Mouse (Mus musculus) limb, embryonic 10.5 days (tissue): ENCODE data around the gene Mllt3. TPM values are rescaled to one million over a fixed set of nuclear protein-coding genes. Genes with fewer than 3 reads are reported as not detected.
"Not testable (repeated sequence)": the region's sequence is repeated elsewhere in the genome, so short reads cannot be mapped to it uniquely, and the experiment has no call there.

Experiments used
- DNase-seq: peaks from one replicate; pipeline ENCODE4 v3.0.0-alpha.2; 2017; ENCODE audit warnings: low spot score
- H3K27ac ChIP-seq: fragments of 300-500 bp; sonication (generic); 2 replicates; pipeline ENCODE4 v1.5.1; 2016; ENCODE audit warnings: mild to moderate bottlenecking
- H3K27me3 ChIP-seq: fragments of 300-500 bp; sonication (generic); 2 replicates; pipeline ENCODE4 v1.6.1; 2016; ENCODE audit warnings: low read depth, mild to moderate bottlenecking; ENCODE audit not compliant: poor library complexity, severe bottlenecking
- H3K36me3 ChIP-seq: fragments of 300-500 bp; sonication (generic); 2 replicates; pipeline ENCODE4 v1.6.1; 2016; ENCODE audit warnings: mild to moderate bottlenecking, moderate library complexity
- H3K4me1 ChIP-seq: fragments of 300-500 bp; sonication (generic); 2 replicates; pipeline ENCODE4 v1.6.1; 2016
- H3K4me3 ChIP-seq: fragments of 300-500 bp; sonication (generic); 2 replicates; pipeline ENCODE4 v1.5.1; 2016; ENCODE audit warnings: mild to moderate bottlenecking, moderate library complexity
- H3K9me3 ChIP-seq: fragments of 300-500 bp; sonication (generic); replicated peaks from 2 replicates; pipeline ENCODE4 v1.6.1; 2016; ENCODE audit warnings: mild to moderate bottlenecking
- WGBS: fragments of 180-500 bp; shearing (Covaris S2); methylation state at CpG from one replicate; pipeline ENCODE4 v1.1.7; 2016; 5-methylcytosine and 5-hydroxymethylcytosine counted together
- polyA plus RNA-seq: library from polyadenylated mRNA; unstranded; fragments of >200 nt; fragmentation: Nextera tagmentation; extraction: Ambion mirVana; gene quantifications from 2 replicates; pipeline ENCODE4 v1.2.1, GENCODE M21; 2016

Gene Mllt3
- polyA plus RNA-seq, 1 experiment from 2014 or later, result 49.7 TPM

- H3K4me1 ChIP-seq, result peaks cover 6% of the 10 kb centered on the region
- DNase-seq, result no peak
- peaks cover 23% of the 10 kb centered on the region for H3K36me3 ChIP-seq
- no peaks in the 10 kb centered on the region for H3K9me3 ChIP-seq
- WGBS, result 84% methylated on average over 9 of the region's 9 CpGs
- no peak overlapping the region for H3K27ac ChIP-seq
- H3K27me3 ChIP-seq, result no peaks in the 10 kb centered on the region
- no peak overlapping the region for H3K4me3 ChIP-seq
These were observed 29.8 kb downstream of the Mllt3 start for GRCm38 (mm10) chr4:88003159-88003948.

- H3K4me3 ChIP-seq, result no peak overlapping the region
- peaks cover 6% of the 10 kb centered on the region; the same call in 1 of the 2 replicates for H3K4me1 ChIP-seq
- WGBS, result 85% methylated on average over 5 of the region's 5 CpGs
- peaks cover 14% of the 10 kb centered on the region for H3K36me3 ChIP-seq
- no peak for DNase-seq
- no peaks in the 10 kb centered on the region for H3K27me3 ChIP-seq
- H3K27ac ChIP-seq, result no peak overlapping the region
- no peaks in the 10 kb centered on the region for H3K9me3 ChIP-seq
These were observed 41.5 kb downstream of the Mllt3 start for GRCm38 (mm10) chr4:87991710-87992109.

GRCm38 (mm10) chr4:87990940-87991339, 42.2 kb downstream of the Mllt3 start:
- Histone ChIP-seq H3K4me1 (peaks cover 6% of the 10 kb centered on the region; the same call in 1 of the 2 replicates), H3K36me3 (peaks cover 10% of the 10 kb centered on the region), H3K27me3 (no peaks in the 10 kb centered on the region), H3K27ac (no peak overlapping the region), H3K9me3 (no peaks in the 10 kb centered on the region), H3K4me3 (no peak overlapping the region)
- DNase-seq, result no peak
- WGBS, result 68% methylated on average over 5 of the region's 5 CpGs

DNA sequence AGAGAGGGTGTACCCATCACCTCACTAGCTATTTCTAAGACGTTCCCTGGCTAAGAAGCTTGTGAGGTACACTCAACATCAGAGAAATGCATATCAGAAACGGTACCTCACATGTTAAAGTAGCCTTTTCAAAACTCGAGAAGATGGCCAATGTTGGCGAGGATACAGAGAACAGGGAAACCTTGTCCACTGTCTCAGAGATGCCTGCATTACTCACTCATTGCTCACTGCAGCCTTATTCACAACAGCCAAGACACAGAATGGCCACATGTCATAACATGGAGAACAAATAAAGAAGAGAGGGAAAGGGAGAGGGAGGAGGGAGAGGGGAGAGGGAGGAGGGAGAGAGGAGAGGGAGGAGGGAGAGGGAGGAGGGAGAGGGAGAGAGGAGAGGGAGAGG, 47.9 kb downstream of the Mllt3 start:
- Histone ChIP-seq H3K9me3 (no peaks in the 10 kb centered on the region), H3K4me1 (peaks cover 20% of the 10 kb centered on the region; the same call in 1 of the 2 replicates), H3K27ac (no peak overlapping the region), H3K4me3 (no peak overlapping the region), H3K36me3 (no peaks in the 10 kb centered on the region), H3K27me3 (no peaks in the 10 kb centered on the region)
- DNase-seq, result no peak
- WGBS, result 66% methylated on average over 4 of the region's 4 CpGs

DNA sequence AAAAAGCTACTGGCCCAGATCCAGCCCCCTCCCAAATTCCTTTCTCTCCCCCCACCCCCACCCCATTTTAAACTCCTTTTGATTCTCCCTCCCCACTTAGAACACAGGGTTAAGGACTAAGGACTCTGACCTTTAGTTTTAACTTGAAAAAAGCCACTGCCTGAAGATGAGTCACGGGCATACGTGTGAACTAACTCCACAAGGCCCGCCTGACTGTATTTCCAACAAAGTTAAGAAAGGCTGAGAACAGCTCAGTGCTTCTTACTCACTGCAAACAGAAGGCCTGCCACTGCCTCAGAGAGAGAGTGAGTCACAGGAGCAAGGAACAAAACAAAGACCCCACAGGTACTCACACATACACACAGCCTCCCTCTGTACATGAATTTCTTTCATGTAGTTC, 48.6 kb downstream of the Mllt3 start:
- DNase-seq, result no peak
- Histone ChIP-seq H3K4me1 (peaks cover 20% of the 10 kb centered on the region; the same call in 1 of the 2 replicates), H3K27me3 (no peaks in the 10 kb centered on the region), H3K27ac (no peak overlapping the region; the same call in 1 of the 2 replicates), H3K4me3 (no peak overlapping the region), H3K9me3 (no peaks in the 10 kb centered on the region), H3K36me3 (no peaks in the 10 kb centered on the region)
- 22% methylated on average over 3 of the region's 3 CpGs for WGBS

- Histone ChIP-seq H3K27me3 (no peaks in the 10 kb centered on the region), H3K9me3 (no peaks in the 10 kb centered on the region), H3K4me1 (peaks cover 17% of the 10 kb centered on the region; the same call in 1 of the 2 replicates), H3K4me3 (no peak overlapping the region), H3K36me3 (no peaks in the 10 kb centered on the region), H3K27ac (no peak overlapping the region)
- WGBS, result 76% methylated on average over 5 of the region's 5 CpGs
- no peak for DNase-seq
These were observed 49.1 kb downstream of the Mllt3 start for GRCm38 (mm10) chr4:87984091-87984490.

DNA sequence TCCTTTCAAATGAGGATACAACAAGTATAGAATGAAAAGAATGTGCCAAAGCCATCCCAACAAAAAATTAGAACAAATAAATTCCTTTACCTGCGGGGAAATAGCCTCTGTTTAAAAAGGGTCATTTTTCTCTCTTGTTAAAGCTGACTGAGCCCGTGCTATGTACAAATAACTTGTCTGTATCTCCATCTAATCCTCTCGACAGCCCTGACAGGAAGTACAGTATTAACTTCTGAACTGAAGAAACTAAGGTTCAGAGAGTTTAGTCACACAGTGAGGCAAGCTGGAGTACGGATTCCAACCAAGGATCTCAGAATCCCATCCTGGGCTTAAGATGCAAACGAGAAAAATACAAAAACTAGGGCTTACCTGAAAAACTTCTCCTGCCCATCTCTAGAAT, 50.6 kb downstream of the Mllt3 start:
- H3K27me3 ChIP-seq, result no peaks in the 10 kb centered on the region
- 78% methylated on average over 5 of the region's 5 CpGs for WGBS
- H3K4me1 ChIP-seq, result peaks cover 27% of the 10 kb centered on the region
- DNase-seq, result no peak
- no peaks in the 10 kb centered on the region for H3K36me3 ChIP-seq
- no peak overlapping the region for H3K4me3 ChIP-seq
- H3K9me3 ChIP-seq, result no peaks in the 10 kb centered on the region
- H3K27ac ChIP-seq, result no peak overlapping the region

DNA sequence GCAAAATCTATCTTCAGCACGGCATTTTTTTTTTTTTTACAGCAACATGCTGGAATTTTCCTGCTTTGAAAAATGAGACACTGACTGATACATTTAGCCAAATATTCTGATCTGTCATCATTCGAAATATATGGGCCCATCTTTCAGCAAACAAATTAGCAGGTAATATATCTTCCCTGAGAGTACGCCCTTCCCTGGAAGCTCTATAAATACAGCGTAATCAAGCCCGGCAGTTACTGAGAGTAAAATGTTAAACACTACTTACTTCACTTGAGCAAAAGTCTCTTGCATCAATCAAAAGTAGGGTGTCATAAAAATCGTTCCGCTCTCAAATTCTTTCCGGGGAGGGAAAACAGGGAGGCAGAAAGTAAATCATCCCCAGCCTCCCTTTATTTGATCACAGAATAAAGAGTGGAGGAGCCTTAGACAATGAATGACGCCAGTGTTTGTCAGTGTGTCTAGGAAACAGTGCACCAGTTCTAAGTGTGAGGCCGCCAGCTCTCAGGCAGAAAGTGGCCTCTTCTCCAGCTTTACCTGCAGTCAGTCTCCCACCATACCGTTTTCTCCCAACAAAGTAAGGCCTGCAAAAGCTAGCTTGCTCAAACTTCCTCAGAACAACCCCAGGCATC, 55.2 kb downstream of the Mllt3 start:
- H3K4me1 ChIP-seq, result peaks cover 11% of the 10 kb centered on the region
- H3K27me3 ChIP-seq, result no peaks in the 10 kb centered on the region
- 53% methylated on average over 11 of the region's 11 CpGs for WGBS
- peaks cover 4% of the 10 kb centered on the region; the same call in 1 of the 2 replicates for H3K36me3 ChIP-seq
- H3K9me3 ChIP-seq, result no peaks in the 10 kb centered on the region
- no peak for DNase-seq
- no peak overlapping the region for H3K4me3 ChIP-seq
- no peak overlapping the region for H3K27ac ChIP-seq

DNA sequence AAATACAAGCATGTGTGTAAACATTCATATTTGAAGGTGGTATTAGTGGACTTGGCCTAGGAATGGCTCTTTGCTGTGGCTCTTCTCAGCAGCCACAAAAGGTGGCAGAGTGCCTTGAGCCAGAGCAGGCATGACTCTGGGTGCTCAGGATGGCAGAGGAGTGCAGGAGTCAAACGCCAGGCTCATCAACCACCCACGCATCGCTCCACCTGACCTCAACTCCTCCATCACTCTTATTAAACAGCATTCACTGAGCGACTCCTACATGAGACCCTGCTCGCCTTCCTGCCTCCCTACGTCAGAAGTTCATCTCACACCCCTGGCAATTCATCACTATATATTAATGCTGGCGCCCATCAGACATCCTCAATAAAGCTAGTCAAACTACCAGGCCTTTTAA, 67.3 kb downstream of the Mllt3 start:
- Histone ChIP-seq H3K27ac (no peak overlapping the region), H3K4me1 (peaks cover 12% of the 10 kb centered on the region), H3K9me3 (no peaks in the 10 kb centered on the region), H3K4me3 (no peak overlapping the region), H3K27me3 (no peaks in the 10 kb centered on the region), H3K36me3 (no peaks in the 10 kb centered on the region)
- DNase-seq, result no peak
- whole genome bisulfite sequencing, result 75% methylated on average over 7 of the region's 7 CpGs

- H3K4me1 ChIP-seq, result peaks cover 10% of the 10 kb centered on the region
- not testable (repeated sequence) for H3K4me3 ChIP-seq, H3K27ac ChIP-seq, H3K27me3 ChIP-seq, H3K9me3 ChIP-seq, H3K36me3 ChIP-seq, DNase-seq
- 97% methylated on average over 1 of the region's 2 CpGs for WGBS
These were observed 68.3 kb downstream of the Mllt3 start for GRCm38 (mm10) chr4:87964890-87965289.

GRCm38 (mm10) chr4:87963773-87964076, 69.4 kb downstream of the Mllt3 start:
- no peaks in the 10 kb centered on the region for H3K36me3 ChIP-seq
- no peaks in the 10 kb centered on the region for H3K27me3 ChIP-seq
- H3K9me3 ChIP-seq, result no peaks in the 10 kb centered on the region
- H3K4me1 ChIP-seq, result peaks cover 10% of the 10 kb centered on the region
- no peak for DNase-seq
- H3K4me3 ChIP-seq, result no peak overlapping the region
- H3K27ac ChIP-seq, result no peak overlapping the region
- 88% methylated on average over 3 of the region's 3 CpGs for whole genome bisulfite sequencing

DNA sequence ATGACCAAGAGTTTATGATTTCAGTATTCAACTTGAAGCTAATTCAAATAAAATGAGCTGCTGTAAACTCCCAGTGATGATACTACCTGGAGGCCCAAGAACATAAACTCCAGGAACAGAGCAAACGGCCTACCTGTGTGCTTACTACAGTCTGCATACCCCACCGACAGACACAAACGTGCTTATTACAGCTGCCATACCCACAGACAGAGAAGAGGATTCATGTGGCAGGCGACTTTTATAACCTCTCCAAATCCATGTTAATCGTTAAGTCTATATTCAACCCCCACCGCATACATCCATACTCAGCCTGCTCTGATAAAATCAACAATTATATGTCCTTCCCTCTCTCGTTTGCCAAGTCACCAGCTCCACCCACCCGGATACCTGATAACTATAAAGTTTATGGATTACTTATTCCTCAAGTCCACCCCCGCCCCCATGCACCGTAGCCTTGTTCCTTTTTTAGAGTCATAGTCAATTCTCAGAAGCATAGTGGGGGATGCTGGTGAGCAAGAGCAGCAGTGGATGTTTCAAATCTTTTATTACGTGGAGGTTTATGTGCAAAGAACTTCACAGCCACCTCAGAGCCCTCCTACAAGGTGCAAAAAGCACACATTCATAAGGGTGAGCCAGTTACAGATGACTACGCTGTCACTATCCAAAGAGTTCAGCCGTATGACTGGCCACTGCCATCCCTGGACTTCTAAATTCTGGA, 70.0 kb downstream of the Mllt3 start:
- H3K36me3 ChIP-seq, result no peaks in the 10 kb centered on the region
- peaks cover 10% of the 10 kb centered on the region for H3K4me1 ChIP-seq
- WGBS, result 91% methylated on average over 13 of the region's 13 CpGs
- H3K9me3 ChIP-seq, result no peaks in the 10 kb centered on the region
- H3K27me3 ChIP-seq, result no peaks in the 10 kb centered on the region
- H3K27ac ChIP-seq, result no peak overlapping the region
- DNase-seq, result no peak
- H3K4me3 ChIP-seq, result no peak overlapping the region

DNA sequence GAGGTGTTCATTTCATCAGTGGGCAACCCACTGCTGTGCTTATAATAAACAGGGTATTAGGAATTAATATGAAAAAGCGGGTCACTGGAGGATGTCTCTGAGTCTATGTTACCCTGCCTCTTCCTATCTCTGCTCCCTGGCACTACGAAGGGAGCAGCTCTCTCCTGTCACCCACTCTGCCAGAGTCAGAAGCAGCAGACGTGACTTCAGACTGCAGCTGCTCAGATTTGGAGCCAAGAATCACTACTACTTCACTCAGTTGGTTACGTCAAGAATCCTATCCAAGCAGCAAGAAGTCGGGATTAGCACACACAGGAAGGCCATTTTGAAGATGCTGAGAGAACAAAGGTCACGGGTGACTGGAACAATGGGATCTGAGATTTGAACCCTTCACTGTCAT, 71.3 kb downstream of the Mllt3 start:
- WGBS, result 87% methylated on average over 6 of the region's 6 CpGs
- peaks cover 7% of the 10 kb centered on the region for H3K4me1 ChIP-seq
- no peaks in the 10 kb centered on the region for H3K9me3 ChIP-seq

More for the DNA sequence above, 71.3 kb downstream of the Mllt3 start:
- no peak for DNase-seq
- H3K27me3 ChIP-seq, result no peaks in the 10 kb centered on the region
- no peak overlapping the region for H3K27ac ChIP-seq
- no peaks in the 10 kb centered on the region for H3K36me3 ChIP-seq
- no peak overlapping the region for H3K4me3 ChIP-seq
